Mouse (Mus musculus) erythroblast, embryonic 14.5 days (primary cell): ENCODE measurements around the gene Kdm3a. TPM values are rescaled to one million over a fixed set of nuclear protein-coding genes. Genes with fewer than 3 reads are reported as not detected.

Experiments
- H3K27me3 ChIP-seq: 2 replicates; pipeline ENCODE4 v1.6.1; 2012; ENCODE audit warnings: inconsistent platforms; ENCODE audit not compliant: control insufficient read depth
- H3K36me3 ChIP-seq: 2 replicates; pipeline ENCODE4 v1.6.1; 2012; ENCODE audit warnings: mild to moderate bottlenecking, inconsistent platforms; ENCODE audit not compliant: control insufficient read depth
- H3K4me1 ChIP-seq: 2 replicates; pipeline ENCODE4 v1.6.1; 2012; ENCODE audit warnings: inconsistent platforms; ENCODE audit not compliant: control insufficient read depth
- H3K4me3 ChIP-seq: replicated peaks from 2 replicates; pipeline ENCODE3; 2012; ENCODE audit warnings: moderate library complexity, mild to moderate bottlenecking, inconsistent platforms
- H3K9me3 ChIP-seq: 2 replicates; pipeline ENCODE4 v1.6.1; 2012; ENCODE audit warnings: low read length, inconsistent platforms, mixed read lengths; ENCODE audit not compliant: control insufficient read depth
- GATA1 ChIP-seq: IDR thresholded peaks from 2 replicates; pipeline ENCODE4 v1.6.1; 2012; ENCODE audit warnings: low read length, inconsistent platforms, mixed read lengths
- TAL1 ChIP-seq: IDR thresholded peaks from 3 replicates; pipeline ENCODE4 v1.6.1; 2012; ENCODE audit warnings: low read length, inconsistent platforms, mixed read lengths
- polyA plus RNA-seq: library from polyadenylated mRNA; stranded (reverse); fragments of >175 nt; gene quantifications from 2 replicates; pipeline ENCODE4 v1.2.3, GENCODE M21; 2012

Kdm3a gene
- polyA plus RNA-seq, 1 experiment = 0.45 TPM

- H3K36me3 ChIP-seq = peaks cover 94% of the 10 kb centered on the region
Measured at GRCm38 (mm10) chr6:71590154-71590553, 42.6 kb downstream of the Kdm3a start.

GRCm38 (mm10) chr6:71589401-71589800 lies 43.4 kb downstream of the Kdm3a start:
- H3K4me3 ChIP-seq = no peak overlapping the region
- no peaks in the 10 kb centered on the region for H3K4me1 ChIP-seq
- peaks cover 94% of the 10 kb centered on the region for H3K36me3 ChIP-seq
- TF ChIP-seq GATA1 (no peak), TAL1 (no peak)
- no peaks in the 10 kb centered on the region for H3K9me3 ChIP-seq
- no peaks in the 10 kb centered on the region for H3K27me3 ChIP-seq

More at GRCm38 (mm10) chr6:71590154-71590553, 42.6 kb downstream of the Kdm3a start:
- Histone ChIP-seq H3K4me3 (no peak overlapping the region), H3K9me3 (no peaks in the 10 kb centered on the region), H3K4me1 (no peaks in the 10 kb centered on the region), H3K27me3 (no peaks in the 10 kb centered on the region)
- TF ChIP-seq GATA1 = no peak

GRCm38 (mm10) chr6:71583198-71583597 lies 49.6 kb downstream of the Kdm3a start:
- H3K27me3 ChIP-seq = no peaks in the 10 kb centered on the region
- H3K4me3 ChIP-seq = no peak overlapping the region
- no peak for TF ChIP-seq TAL1
- TF ChIP-seq GATA1 = no peak
- H3K9me3 ChIP-seq = no peaks in the 10 kb centered on the region
- H3K4me1 ChIP-seq = no peaks in the 10 kb centered on the region; the same call in 1 of the 2 replicates
- H3K36me3 ChIP-seq = peaks cover 84% of the 10 kb centered on the region

- Histone ChIP-seq H3K9me3 (no peaks in the 10 kb centered on the region), H3K4me1 (peaks cover 18% of the 10 kb centered on the region), H3K27me3 (no peaks in the 10 kb centered on the region), H3K4me3 (no peak overlapping the region), H3K36me3 (peaks cover 82% of the 10 kb centered on the region)
- TF ChIP-seq TAL1 (no peak), GATA1 (no peak)
Measured at GRCm38 (mm10) chr6:71579478-71579877, 53.3 kb downstream of the Kdm3a start.

- peaks cover 87% of the 10 kb centered on the region for H3K36me3 ChIP-seq
- H3K4me3 ChIP-seq = no peak overlapping the region
- no peaks in the 10 kb centered on the region for H3K27me3 ChIP-seq
- peaks cover 26% of the 10 kb centered on the region for H3K4me1 ChIP-seq
- no peak for TF ChIP-seq TAL1
- no peak for TF ChIP-seq GATA1
- no peaks in the 10 kb centered on the region for H3K9me3 ChIP-seq
Measured at GRCm38 (mm10) chr6:71575359-71575758, 57.4 kb downstream of the Kdm3a start.

GRCm38 (mm10) chr6:71569025-71569424 lies 63.8 kb downstream of the Kdm3a start:
- no peaks in the 10 kb centered on the region for H3K27me3 ChIP-seq
- no peak overlapping the region for H3K4me3 ChIP-seq
- H3K36me3 ChIP-seq = peaks cover 67% of the 10 kb centered on the region
- peaks cover 3% of the 10 kb centered on the region for H3K4me1 ChIP-seq
- no peaks in the 10 kb centered on the region for H3K9me3 ChIP-seq
- no peak for TF ChIP-seq GATA1
- TF ChIP-seq TAL1 = no peak

- no peak overlapping the region for H3K4me3 ChIP-seq
- TF ChIP-seq TAL1 = no peak
- TF ChIP-seq GATA1 = no peak
- H3K36me3 ChIP-seq = peaks cover 63% of the 10 kb centered on the region
- H3K27me3 ChIP-seq = no peaks in the 10 kb centered on the region
- H3K9me3 ChIP-seq = no peaks in the 10 kb centered on the region
- H3K4me1 ChIP-seq = no peaks in the 10 kb centered on the region; the same call in 1 of the 2 replicates
Measured at GRCm38 (mm10) chr6:71568616-71569015, 64.2 kb downstream of the Kdm3a start.

GRCm38 (mm10) chr6:71556826-71557225 lies 76.0 kb downstream of the Kdm3a start:
- H3K4me1 ChIP-seq = peaks cover 8% of the 10 kb centered on the region
- H3K36me3 ChIP-seq = peaks cover 47% of the 10 kb centered on the region
- H3K27me3 ChIP-seq = no peaks in the 10 kb centered on the region
- H3K4me3 ChIP-seq = no peak overlapping the region
- TF ChIP-seq GATA1 (no peak), TAL1 (no peak)
- H3K9me3 ChIP-seq = no peaks in the 10 kb centered on the region

- H3K36me3 ChIP-seq = peaks cover 34% of the 10 kb centered on the region
- no peak overlapping the region for H3K4me3 ChIP-seq
- no peaks in the 10 kb centered on the region for H3K27me3 ChIP-seq
- TF ChIP-seq GATA1 = no peak
- no peak for TF ChIP-seq TAL1
- H3K9me3 ChIP-seq = no peaks in the 10 kb centered on the region
- H3K4me1 ChIP-seq = peaks cover 8% of the 10 kb centered on the region
Measured at GRCm38 (mm10) chr6:71555507-71555951, 77.3 kb downstream of the Kdm3a start.

GRCm38 (mm10) chr6:71543686-71544499 lies 88.9 kb downstream of the Kdm3a start, which contains the start of gene Chmp3:
TSS of gene Chmp3 (plus strand) at chr6:71543797.
- H3K4me1 ChIP-seq = peaks cover 33% of the 10 kb centered on the region
- TF ChIP-seq TAL1 (no peak), GATA1 (no peak)
- H3K36me3 ChIP-seq = peaks cover 13% of the 10 kb centered on the region
- peak within 1 kb of the TSS; percentile 99 for H3K4me3 ChIP-seq
- peaks cover 13% of the 10 kb centered on the region for H3K27me3 ChIP-seq
- no peaks in the 10 kb centered on the region for H3K9me3 ChIP-seq

Other genes with a start within 250 kb of the Kdm3a start
- 1.1 TPM in 2 replicates for gene Rmnd5a, start 192.4 kb downstream of the Kdm3a start, polyA plus RNA-seq
- 0.36 and 0.44 TPM in 2 replicates for gene Rnf103, start 139.1 kb downstream of the Kdm3a start, polyA plus RNA-seq
- gene Chmp3, start 89.2 kb downstream of the Kdm3a start, polyA plus RNA-seq = 2.8 and 4.9 TPM in 2 replicates
- 0.01 TPM in 1 of 2 replicates, not detected in the other for gene Reep1, start 74.6 kb upstream of the Kdm3a start, polyA plus RNA-seq
- 0.22 and 0.51 TPM in 2 replicates for gene Mrpl35, start 194.0 kb upstream of the Kdm3a start, polyA plus RNA-seq
- 2.0 and 2.5 TPM in 2 replicates for gene Immt, start 198.3 kb upstream of the Kdm3a start, polyA plus RNA-seq